ENCODE assay signal across 10 mouse cellular contexts in genomic region chr14:122373458-122373857, GRCm38 (mm10).
DNase-seq lines count a peak whose midpoint lies in the region; ATAC-seq and TF ChIP-seq lines count a peak whose summit lies in the region.
"Had no signal": no experiment of that assay in that cellular context is flagged by ENCODE, and none has a peak within 500 bp of the region (broad histone marks: within the 10 kb centered on the region; RNA-seq: fewer than 3 reads in every experiment).

No protein-coding gene starts in this region.

- 0 out of 2 replicates have a peak overlapping the region, but pooled peaks have one; percentile 20 for H3K4me3 ChIP-seq in E14TG2a.4 (replicated peaks; ENCODE audit: low read length)
- peak overlapping the region; percentile 24 for H3K4me3 ChIP-seq in forebrain, embryonic 13.5 days
- H3K4me3 ChIP-seq in midbrain, embryonic 10.5 days = peak overlapping the region; percentile 42
- H3K4me3 ChIP-seq in liver, embryonic 12.5 days = no peak overlapping the region
- no peak overlapping the region for H3K4me3 ChIP-seq in intestine, postnatal 0 days (ENCODE audit: low read depth, low read length)
- H3K4me3 ChIP-seq: lung, embryonic 15.5 days; stomach, embryonic 15.5 days had no signal

- H3K36me3 ChIP-seq in E14TG2a.4 (ENCODE audit: insufficient read depth, low read length) = no peaks in the 10 kb centered on the region
- no peaks in the 10 kb centered on the region for H3K36me3 ChIP-seq in forebrain, embryonic 13.5 days (ENCODE audit: poor library complexity, severe bottlenecking)
- no peaks in the 10 kb centered on the region for H3K36me3 ChIP-seq in midbrain, embryonic 10.5 days
- no peaks in the 10 kb centered on the region for H3K36me3 ChIP-seq in liver, embryonic 12.5 days
- no peaks in the 10 kb centered on the region for H3K36me3 ChIP-seq in intestine, postnatal 0 days (ENCODE audit: control insufficient read depth, insufficient read depth)
- H3K36me3 ChIP-seq: lung, embryonic 15.5 days; stomach, embryonic 15.5 days had no signal

- H3K9ac ChIP-seq in forebrain, embryonic 13.5 days = peak overlapping the region; percentile 22; the same call in 1 of the 2 replicates
- H3K9ac ChIP-seq in liver, embryonic 12.5 days = no peak overlapping the region
- H3K9ac ChIP-seq in intestine, postnatal 0 days (ENCODE audit: low read depth, low read length) = no peak overlapping the region
- H3K9ac ChIP-seq: lung, embryonic 15.5 days; stomach, embryonic 15.5 days had no signal

- peak; percentile 52 for ATAC-seq in forebrain, embryonic 13.5 days
- ATAC-seq in liver, embryonic 12.5 days = no peak
- no peak for ATAC-seq in intestine, postnatal 0 days

- TF ChIP-seq CTCF in E14TG2a.4 (conservative IDR thresholded peaks at IDR 0.05; ENCODE audit: low read length) = no peak
- TF ChIP-seq CTCF in intestine, postnatal 0 days (IDR thresholded peaks at IDR 0.05; ENCODE audit: low read depth) = no peak

- H3K4me2 ChIP-seq in forebrain, embryonic 13.5 days = peak overlapping the region; percentile 53
- no peak overlapping the region for H3K4me2 ChIP-seq in liver, embryonic 12.5 days
- H3K4me2 ChIP-seq in intestine, postnatal 0 days (replicated peaks; ENCODE audit: low read depth) = no peak overlapping the region
- H3K4me2 ChIP-seq: lung, embryonic 15.5 days; stomach, embryonic 15.5 days had no signal

- 3% methylated on average over 19 of the region's 19 CpGs for WGBS in forebrain, embryonic 13.5 days
- WGBS in midbrain, embryonic 10.5 days = 7% methylated on average over 19 of the region's 19 CpGs
- 56% methylated on average over 19 of the region's 19 CpGs for WGBS in liver, embryonic 12.5 days (ENCODE audit: insufficient replicate concordance)
- 56% methylated on average over 19 of the region's 19 CpGs for WGBS in intestine, postnatal 0 days

- 0 out of 2 replicates have a peak, but pooled peaks cover 3% of the 10 kb centered on the region for H3K27me3 ChIP-seq in E14TG2a.4 (ENCODE audit: insufficient read depth, low read length)
- peaks cover 39% of the 10 kb centered on the region; the same call in 1 of the 2 replicates for H3K27me3 ChIP-seq in forebrain, embryonic 13.5 days
- peaks cover 97% of the 10 kb centered on the region for H3K27me3 ChIP-seq in midbrain, embryonic 10.5 days (ENCODE audit: low read depth, poor library complexity, severe bottlenecking)
- peaks cover 7% of the 10 kb centered on the region; the same call in 1 of the 2 replicates for H3K27me3 ChIP-seq in liver, embryonic 12.5 days (replicated peaks)
- no peaks in the 10 kb centered on the region for H3K27me3 ChIP-seq in intestine, postnatal 0 days (replicated peaks; ENCODE audit: control insufficient read depth, insufficient read depth, low read length)
- H3K27me3 ChIP-seq: stomach, embryonic 15.5 days had no signal

- DNase-seq in cerebellum, adult 9-11 months = peak; percentile 58
- peak; percentile 87 for DNase-seq in midbrain, embryonic 10.5 days (ENCODE audit: low spot score)
- no peak for DNase-seq in thymus, postnatal 0 days (ENCODE audit: low spot score)
- DNase-seq: kidney, adult 18-20 months had no signal

- no peaks in the 10 kb centered on the region for H3K9me3 ChIP-seq in E14TG2a.4 (ENCODE audit: low read length)
- H3K9me3 ChIP-seq in forebrain, embryonic 13.5 days (replicated peaks) = no peaks in the 10 kb centered on the region
- no peaks in the 10 kb centered on the region for H3K9me3 ChIP-seq in midbrain, embryonic 10.5 days (replicated peaks)
- H3K9me3 ChIP-seq in liver, embryonic 12.5 days (replicated peaks) = no peaks in the 10 kb centered on the region
- H3K9me3 ChIP-seq in intestine, postnatal 0 days (ENCODE audit: control insufficient read depth) = no peaks in the 10 kb centered on the region
- H3K9me3 ChIP-seq: lung, embryonic 15.5 days; stomach, embryonic 15.5 days had no signal

- peak overlapping the region; percentile 57 for H3K27ac ChIP-seq in forebrain, embryonic 13.5 days
- H3K27ac ChIP-seq in midbrain, embryonic 10.5 days (replicated peaks) = peak overlapping the region; percentile 67
- no peak overlapping the region for H3K27ac ChIP-seq in liver, embryonic 12.5 days
- H3K27ac ChIP-seq in intestine, postnatal 0 days (ENCODE audit: low read depth, low read length) = no peak overlapping the region
- H3K27ac ChIP-seq: lung, embryonic 15.5 days; stomach, embryonic 15.5 days had no signal

- peaks cover 58% of the 10 kb centered on the region for H3K4me1 ChIP-seq in E14TG2a.4 (replicated peaks; ENCODE audit: low read depth, low read length)
- H3K4me1 ChIP-seq in forebrain, embryonic 13.5 days = peaks cover 38% of the 10 kb centered on the region
- peaks cover 58% of the 10 kb centered on the region for H3K4me1 ChIP-seq in midbrain, embryonic 10.5 days
- no peaks in the 10 kb centered on the region for H3K4me1 ChIP-seq in liver, embryonic 12.5 days
- H3K4me1 ChIP-seq in intestine, postnatal 0 days (replicated peaks; ENCODE audit: control insufficient read depth, insufficient read depth, low read length) = no peaks in the 10 kb centered on the region
- H3K4me1 ChIP-seq: lung, embryonic 15.5 days; stomach, embryonic 15.5 days had no signal

Comparison
In these comparisons a context has a peak if more than half of its experiments do, and no peak if none do; other contexts are left out.
1. H3K4me3 ChIP-seq: peak in E14TG2a.4 (single experiment), forebrain, embryonic 13.5 days (single experiment) and midbrain, embryonic 10.5 days (single experiment); none in liver, embryonic 12.5 days (single experiment) and intestine, postnatal 0 days (single experiment).
2. H3K27ac ChIP-seq: peak in forebrain, embryonic 13.5 days (single experiment) and midbrain, embryonic 10.5 days (single experiment); none in liver, embryonic 12.5 days (single experiment) and intestine, postnatal 0 days (single experiment).